Mouse (Mus musculus) 3T3-L1 (cell line): ENCODE measurements around the gene Mllt10.

Experiments used
- DNase-seq: peaks from one replicate; pipeline ENCODE4 v3.0.0-alpha.2; 2015; ENCODE audit warnings: low read depth, low spot score

Gene Mllt10

GRCm38 (mm10) chr2:18034371-18035250 lies 20.4 kb upstream of the Mllt10 start:
- DNase-seq: no peak

DNA sequence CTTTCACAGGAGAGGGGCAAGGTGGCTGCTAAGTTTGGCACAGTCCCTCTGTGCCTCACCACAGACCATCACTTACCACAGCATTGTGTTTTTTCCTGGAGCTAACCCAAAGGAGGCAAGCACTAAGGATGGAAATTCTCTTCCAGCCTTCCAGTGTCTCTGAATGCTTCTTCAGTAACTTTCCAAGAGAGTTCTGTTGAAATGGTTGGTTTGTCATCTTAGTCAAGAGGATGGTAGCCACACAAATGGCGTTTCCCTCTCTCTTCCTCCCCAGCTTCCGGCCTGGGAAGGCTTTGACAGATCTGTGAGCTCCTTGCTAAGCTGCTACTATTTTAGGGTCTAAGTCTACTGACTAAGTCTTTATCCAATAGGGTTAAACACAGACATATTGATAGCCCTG lies 17.5 kb upstream of the Mllt10 start, which contains the start of gene A930004D18Rik:
Gene A930004D18Rik (minus strand): TSS at position 247 of the 400 bp plus-strand sequence.
- no peak for DNase-seq

DNA sequence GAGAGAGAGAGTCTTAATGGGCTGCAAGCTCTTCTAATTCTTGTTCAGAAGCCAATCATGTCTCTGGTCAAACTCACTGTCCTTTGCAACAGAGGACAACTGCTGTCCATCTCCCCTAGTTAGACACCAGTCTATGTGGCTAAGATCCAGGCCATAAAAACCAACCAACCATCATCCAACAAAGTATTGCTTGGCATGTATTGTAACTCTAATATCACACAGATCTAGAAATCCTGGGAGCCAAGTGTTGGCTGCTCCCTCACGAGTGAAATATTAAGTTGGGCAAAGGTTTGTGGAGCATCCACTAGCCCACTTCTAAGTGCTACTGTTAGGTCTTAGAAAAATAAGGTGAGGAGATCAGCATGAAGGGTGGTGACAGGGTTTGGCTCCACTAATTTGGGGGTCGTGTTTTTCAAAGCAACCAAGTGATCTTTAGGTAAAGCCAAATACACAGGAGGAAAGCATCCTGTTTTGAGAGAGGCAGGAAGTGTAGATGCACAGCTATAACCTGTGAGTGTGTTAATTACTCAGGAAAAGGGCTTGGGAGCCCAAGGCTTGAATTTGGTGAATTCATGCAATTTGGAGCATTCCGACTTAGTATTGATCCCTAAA lies 16.8 kb upstream of the Mllt10 start:
- DNase-seq: no peak

DNA sequence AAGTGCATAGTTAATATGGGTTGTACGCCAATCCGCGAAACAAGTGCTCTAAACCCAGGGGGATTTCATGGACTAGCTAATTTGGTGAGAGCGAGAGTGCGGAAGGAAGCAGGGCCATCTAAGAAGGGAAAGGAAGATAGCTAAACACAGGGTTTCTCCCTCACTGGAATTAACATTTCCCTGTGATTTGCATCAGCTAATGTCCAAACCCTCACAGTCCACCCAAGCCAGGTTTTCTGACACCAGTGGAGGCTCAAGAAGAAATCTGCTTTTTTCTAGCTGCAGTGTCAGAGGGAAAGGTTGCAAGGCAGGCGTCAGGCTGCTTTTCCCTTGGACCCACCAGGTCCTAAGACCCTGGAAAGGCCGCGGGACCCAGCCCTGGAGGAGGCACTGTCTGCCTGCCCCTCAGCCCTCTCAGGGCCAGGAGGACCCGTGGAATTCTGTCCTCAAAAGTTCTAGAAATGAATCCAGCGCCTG lies 16.1 kb upstream of the Mllt10 start:
- DNase-seq: no peak

DNA sequence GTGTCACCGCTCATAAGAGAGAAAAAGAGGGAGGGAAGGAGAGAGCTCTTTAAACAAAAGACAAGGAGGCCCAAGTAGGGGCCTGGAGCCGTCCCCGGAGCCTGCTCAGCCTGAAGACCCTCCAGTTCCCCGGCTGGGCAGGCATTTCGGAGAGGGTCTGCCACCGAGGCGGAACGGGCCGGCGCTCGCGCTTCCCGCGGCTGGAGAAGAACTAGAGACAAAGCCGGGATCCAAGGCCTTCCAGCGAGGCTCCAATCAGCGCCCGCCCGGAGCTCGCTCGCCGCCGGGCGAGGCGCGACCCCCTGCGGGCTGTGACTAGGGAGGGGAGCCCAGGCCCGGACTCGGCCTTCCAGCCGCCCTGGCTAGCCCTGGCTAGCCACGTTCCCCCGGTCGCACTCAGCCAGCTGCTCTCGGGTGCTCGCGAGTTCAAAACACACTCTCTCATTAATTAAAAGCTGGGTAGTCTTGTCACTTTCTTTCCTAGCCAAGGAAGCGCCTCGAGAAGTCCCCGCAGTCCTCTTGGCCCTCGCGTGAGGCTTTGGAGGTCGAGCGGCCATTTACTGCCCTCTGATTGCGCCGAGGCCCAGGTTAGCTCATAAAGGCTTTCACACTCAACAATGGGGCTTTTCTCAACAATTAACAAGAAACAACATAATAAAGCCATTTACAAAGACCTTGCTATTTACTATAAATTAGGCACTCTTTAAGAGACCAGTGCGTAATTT lies 15.3 kb upstream of the Mllt10 start:
- DNase-seq: no peak

DNA sequence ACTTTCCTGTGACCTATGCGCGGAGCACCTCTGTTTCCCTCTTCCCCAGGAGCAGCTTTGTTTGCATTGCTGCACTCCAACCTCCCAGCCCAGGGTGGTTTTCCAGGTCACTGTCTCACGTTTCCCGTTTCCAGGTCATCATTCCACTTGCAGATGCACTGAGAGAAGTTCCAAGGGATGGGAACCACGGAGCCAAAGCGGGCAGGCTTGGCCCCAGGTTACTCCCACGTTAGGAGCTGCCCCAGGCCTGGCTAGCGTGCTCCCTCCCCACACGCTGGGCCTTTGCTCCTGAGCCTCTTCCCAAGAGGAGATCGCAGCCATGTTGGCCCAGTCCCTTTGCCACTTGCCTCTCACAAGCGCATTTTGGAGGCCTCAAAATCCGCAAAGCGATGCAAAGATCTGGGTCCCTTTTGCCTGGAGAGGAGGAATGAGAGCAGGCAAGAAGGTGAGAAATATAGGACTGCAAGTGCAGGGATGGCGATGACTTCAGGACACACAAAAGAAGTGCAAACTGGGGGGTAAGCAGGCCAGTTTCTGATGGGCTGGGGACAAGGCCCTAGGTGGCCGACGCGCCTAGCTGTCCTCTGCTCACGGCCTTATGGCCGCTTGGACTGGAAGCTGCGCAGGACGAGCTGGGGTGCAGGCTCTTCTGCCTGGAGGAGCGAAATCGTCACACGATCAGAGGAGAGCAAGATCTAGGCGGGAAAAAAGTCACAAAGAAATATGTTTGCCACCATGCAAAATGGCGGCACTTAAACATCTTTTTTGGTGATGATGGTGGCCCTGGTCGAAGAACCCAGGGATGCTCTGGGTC lies 14.5 kb upstream of the Mllt10 start:
- DNase-seq: no peak

GRCm38 (mm10) chr2:18041199-18041885 lies 13.7 kb upstream of the Mllt10 start:
- DNase-seq: no peak

GRCm38 (mm10) chr2:18045143-18045780 lies 9.8 kb upstream of the Mllt10 start:
- no peak for DNase-seq

DNA sequence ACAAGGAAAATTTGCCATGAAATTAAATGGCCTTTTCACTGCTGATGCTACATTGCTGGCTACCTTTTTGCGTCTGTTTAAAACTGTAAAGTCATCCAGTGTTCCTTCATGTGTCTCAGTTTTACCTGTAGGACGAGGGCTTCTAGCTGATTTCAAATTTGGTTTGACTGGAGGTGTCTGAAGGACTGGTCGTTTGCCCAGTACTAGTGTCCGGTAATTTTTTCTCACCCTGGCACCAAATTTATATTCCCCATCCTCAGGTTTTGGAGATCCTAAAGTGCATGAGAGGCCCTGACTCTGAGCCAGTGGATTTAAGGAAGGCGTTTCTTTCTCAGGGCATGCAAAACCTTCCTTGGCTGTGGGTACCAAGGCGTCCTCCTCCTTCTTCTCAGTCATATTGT lies 9.3 kb upstream of the Mllt10 start:
- no peak for DNase-seq

DNA sequence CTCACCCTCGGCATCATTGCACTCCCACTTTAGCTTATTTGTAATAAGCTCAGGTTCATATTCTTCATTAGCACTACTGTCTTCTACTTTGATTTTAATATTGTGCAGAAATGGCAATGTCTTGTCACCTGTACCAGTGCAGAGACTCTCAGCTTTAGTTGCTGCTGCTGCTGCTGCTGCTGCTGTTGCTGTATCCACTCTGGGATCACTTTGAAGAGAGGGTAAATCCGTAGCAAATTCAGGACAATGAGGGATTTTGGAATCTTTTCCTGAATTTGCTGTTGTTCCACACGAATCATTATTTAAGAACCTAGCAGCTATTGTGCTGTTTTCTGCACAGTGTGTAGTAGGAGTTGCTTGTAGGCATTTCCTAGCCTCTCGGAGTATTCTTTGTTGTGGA lies 8.9 kb upstream of the Mllt10 start:
- no peak for DNase-seq

DNA sequence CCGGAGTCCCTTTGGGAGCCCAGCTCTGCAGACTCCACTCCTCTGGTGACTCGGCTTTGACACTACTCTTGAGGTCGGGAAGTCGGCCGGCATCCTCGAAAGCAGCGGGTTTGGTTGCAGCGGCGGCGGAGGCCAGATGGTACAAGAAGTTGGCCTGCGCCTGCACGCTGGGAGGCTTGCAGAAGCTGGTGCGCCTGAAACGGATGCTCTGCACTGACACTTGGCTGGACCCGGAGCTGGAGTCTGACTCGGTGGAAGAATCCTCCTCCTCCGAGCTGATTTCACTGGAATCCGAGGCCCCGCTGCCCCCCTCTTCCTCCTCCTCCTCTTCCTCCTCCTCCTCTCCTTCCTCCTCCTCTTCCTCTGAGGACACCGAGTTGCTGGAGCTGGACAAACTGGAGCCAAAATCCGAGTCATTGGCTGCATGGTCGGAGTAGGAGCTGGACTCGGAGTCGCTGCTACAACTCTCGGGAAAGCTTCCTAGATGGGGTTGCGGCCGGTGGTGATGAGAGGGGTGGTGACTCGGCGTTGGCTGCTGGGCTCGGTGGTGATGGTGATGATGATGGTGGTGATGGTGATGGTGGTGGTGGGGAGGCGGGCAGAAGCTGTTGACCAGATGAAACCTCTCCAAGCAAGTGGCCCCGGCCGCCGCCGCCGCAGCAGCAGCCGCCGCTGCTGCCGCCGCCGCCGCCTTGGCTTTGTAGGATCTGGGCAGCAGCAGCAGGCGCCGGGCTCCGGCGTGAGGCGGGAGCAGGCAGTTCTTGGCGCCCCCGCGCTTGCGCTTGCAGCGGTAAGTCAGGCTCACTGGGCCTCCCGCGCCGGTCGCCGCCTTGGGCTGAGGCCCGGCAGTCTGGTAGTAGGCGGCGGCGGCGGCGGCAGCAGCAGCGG lies 8.0 kb upstream of the Mllt10 start:
- peak; percentile 63 for DNase-seq

DNA sequence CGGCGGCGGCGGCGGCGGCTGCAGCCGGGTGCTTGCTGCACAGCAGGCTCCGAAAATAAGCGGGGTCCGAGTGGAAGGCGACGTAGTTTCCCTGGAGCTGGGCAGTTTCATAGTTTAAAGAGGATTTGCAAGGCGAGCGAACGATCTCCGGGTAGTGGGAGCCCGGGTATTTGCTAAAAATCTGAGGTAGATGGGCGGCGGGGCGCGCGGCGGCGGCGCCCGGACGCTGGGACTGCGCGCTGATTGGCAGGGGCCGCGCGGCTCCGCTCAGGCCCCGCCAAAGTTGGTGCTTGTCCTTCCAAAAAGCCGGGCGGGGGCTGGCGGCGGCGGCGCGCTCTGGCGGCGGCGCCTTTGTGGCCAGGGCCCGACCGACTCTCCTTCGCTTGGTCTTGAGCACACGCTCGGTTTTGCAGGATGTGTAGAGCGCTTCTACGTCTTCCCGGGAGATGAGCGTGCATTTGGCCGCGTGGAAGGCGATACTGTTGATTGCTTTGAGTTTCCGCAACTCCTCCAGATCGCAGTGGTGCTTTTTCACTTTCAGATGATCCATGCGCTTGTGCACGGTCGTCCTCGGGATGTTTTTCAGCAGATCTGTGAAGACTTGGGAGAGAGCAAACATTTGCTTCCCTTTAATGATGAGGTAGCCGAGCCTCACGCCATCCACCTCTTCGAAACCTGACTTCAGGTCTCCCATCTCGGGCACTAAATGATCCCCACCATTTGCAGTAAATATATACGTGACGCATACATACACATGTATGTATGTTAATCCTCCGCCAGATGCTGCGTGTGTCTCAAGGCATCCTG lies 7.2 kb upstream of the Mllt10 start:
- DNase-seq: peak; percentile 65

DNA sequence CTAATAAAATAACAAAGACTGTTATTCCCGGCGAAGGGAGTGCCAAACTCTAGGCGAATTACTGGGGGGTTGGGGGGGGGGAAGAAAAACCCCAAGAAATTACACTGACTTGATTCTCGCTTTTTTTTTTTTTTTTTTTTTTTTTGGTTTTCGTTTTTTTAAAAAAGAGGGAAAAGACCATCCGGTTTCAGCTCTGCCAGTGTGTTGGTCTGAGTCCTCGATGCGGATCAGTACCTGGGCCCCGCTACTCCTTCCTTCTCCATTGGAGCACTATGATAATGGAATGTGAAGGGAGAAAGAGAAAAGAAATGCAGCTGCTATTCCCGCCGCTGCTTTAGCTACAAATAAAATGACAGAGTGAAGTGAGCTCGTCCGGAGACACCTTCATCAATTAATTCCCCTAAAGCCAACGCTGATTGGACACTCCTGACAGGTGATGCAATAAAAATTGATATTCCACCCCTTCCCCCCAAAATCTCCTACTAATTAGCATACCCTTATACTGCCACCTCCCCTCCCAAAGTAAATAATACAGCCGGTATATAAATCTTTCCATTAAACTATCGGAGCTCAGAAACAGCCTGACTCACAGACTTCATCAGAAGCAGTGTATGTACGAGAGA lies 6.5 kb upstream of the Mllt10 start, which contains the start of gene Skida1:
Gene Skida1 (minus strand): TSS at position 599 of the 623 bp plus-strand sequence.
- DNase-seq: no peak

GRCm38 (mm10) chr2:18049279-18049821 lies 5.7 kb upstream of the Mllt10 start:
- DNase-seq: no peak

DNA sequence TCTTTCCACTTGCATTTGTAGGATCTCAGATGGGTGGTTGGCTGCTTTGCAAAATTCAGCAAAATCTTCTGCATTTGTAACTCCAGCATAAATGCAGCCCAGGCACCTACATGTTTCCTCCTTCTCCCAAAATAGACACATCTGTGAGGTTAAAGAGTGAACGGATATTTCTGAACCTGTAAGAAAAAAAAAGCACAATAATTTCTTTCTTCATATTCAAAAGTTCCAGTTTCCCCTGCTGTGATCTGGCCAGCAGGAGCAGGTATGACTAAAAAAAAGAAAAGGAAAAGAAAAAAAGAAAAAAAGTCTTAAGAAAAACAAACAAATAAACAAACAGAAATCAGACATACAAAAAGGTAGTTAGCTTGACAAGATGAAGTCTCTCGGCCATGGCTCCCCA lies 5.0 kb upstream of the Mllt10 start:
- DNase-seq: no peak

GRCm38 (mm10) chr2:18050541-18050985 lies 4.5 kb upstream of the Mllt10 start:
- no peak for DNase-seq

DNA sequence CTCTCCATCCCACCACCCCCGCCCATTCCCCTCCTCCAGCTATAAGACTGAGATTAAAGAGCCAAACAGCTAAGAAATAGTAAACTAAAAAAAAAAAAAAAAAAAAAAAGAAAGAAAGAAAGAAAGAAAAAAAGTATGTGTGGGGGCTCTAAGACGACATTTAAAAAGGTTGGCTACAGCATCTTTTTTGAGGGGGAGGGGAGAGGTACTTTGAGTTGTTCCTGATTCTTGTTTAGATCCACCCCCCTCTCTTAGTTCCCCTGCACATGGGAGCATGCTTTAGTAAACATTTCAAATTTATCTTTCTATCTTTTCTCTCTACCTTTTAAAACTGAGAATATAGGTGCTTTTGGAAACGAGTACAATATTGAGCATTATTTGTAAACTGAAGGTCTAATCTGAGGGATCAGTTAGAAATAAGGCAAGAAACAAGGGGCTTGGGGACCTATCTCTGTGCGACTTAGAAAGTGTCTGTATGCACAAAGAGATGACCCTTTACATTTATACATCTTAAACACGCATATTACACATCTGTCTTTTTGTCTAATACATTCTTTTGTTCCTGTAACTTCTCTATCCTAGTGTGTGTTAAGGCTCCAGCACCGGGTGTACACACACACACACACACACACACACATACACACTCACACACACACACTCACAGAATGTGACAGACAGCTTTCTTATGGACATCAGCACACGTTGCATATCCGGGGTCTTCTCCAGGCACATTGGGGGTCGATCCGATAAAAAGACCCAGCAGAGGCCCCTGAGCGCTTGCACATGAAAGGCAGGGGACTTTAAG lies 3.8 kb upstream of the Mllt10 start:
- DNase-seq: no peak
